Mouse (Mus musculus) adipocyte (in vitro differentiated cells): ENCODE measurements at regions not wholly inside any gene's neighbourhood (a gene's known extent, or its start where the extent isn't known, plus 50 kb on each side); places are given as distances from the start of the nearest gene placed in this dataset.
A peak's percentile ranks its signal among the peaks of the same experiment; 100 is the strongest.

Source experiments
- DNase-seq: peaks from one replicate; pipeline ENCODE4 v3.0.0-alpha.2; 2016; ENCODE audit warnings: low spot score

DNA sequence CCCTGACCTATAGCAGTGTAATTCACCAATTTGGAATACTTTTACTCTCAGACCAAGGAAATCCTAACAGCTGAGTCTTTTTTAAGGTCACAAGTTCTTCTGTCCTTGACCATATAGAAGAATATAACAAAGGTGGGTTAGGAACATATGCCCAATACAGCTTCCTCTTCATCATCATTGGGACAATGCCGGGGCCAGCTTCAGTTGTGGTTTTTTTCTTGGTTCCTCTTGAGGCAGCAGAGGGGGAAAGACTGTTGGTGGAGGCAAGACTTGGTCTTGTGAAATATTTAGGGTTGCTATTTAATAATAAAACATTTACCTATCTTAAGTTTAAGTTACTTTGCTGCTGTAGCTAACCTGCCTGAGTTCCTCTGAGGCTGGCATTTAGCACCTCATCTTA is 144.8 kb upstream of the Htr1f start:
- no peak for DNase-seq

DNA sequence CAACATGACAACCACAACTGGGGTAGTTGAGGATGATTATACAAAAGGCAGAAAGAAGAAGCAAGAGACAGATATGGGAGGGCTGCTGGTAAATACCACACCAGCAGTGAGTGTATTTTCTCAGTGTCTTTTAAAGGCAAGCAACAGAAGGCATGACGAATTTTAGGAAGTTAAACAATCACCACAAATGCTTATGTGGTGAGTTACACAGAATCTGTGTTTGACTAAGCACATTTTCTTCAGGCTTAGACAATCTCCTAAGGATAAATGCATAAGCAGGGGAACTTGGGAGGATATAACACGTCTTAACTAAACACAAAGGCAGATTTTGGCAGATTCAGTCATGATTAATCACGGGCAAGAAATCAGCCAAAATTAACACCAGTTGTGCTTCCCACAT is 141.8 kb upstream of the Htr1f start:
- DNase-seq = no peak

DNA sequence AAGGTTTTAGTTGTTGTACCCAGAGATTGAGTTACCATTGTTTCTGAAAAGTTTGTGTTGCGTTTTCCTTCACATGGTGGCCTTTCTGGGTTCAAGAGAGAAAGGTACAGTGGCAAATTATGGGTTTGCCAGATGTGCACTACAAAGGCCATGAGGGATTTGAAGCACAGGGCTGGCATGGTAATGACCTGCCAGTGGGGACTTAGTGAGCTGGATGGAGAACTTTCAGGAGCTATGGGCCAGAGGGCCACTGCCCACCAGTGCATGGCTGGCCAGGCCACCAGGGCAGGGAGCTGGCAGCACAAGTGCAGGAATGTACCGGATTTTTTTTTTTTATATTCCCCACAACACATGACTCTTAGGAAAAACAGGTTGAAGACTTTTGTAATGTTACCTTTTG is 128.8 kb upstream of the Htr1f start:
- no peak for DNase-seq

DNA sequence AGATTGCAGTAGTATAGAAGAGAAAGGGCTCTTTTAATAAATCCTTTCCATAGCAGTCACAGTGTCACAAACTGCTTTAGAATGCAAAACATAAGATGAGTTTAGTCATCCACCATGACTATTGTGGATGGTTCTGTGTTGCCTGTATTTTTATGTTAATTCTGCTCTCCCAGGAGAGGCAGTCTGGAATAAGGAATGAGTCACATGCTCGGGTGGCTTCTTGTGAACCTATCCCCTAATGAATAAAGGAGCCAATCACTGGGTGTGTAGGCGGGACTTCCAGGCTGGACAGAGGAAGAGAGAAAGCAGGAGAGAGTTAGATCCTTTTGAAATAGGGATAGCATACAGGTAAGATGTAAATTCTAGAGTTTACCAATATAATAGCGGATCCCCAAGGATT is 128.3 kb upstream of the Htr1f start:
- no peak for DNase-seq

DNA sequence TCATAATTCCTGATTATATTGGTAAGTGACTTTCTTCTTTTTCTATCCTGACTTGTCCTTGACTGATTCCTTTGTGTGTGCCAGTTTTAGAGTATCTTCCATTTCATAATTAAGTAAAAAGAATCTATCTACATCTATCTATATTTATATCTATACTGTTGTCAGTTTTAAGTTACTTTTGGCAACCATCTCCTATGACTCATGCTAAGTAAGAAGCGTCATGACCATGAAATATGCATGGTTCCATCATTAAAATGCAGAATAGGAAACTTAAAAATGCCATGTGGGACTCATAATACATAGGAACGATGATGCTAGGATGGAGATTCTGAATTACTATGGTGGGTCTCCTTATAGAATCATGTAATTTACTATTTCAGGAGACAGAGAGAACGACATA is 113.8 kb upstream of the Htr1f start:
- DNase-seq = no peak

DNA sequence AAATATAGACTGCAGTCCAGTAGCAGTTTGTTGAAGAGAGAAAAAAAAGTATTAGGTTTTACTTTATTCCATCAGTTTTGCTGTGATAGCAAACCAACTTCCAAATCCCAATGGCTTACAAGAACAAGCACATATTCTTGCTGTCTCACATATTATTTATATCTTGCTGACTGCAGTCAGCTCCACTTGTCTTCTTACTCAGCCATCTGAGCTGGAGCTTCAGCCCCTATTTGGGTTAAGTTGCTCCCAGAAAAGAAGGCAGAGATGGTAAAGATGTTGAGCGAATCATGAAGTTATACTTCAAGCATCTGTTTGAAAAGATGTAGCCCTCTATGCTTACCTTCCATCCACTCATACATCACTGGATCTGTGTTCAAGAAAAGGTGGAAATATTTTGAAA is 106.7 kb upstream of the Htr1f start:
- no peak for DNase-seq

DNA sequence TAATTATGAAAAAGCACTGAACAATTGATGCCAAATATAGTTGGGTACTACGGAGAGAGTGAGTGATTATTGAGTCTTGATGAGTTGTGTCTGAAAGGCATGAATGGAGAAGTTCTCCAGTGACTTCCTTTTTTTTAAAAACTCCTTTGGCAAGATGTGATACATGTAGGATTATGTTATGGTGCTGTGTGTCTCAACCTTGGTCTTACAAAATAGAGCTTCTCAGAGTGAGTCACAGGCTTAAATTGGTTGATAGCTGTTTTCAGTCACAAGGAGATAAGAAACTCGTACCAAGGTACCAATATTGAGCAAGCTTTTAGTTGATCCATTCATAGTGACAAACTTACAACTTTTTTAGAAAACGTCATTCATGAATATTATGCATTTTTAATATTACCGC is 95.7 kb upstream of the Htr1f start:
- no peak for DNase-seq

DNA sequence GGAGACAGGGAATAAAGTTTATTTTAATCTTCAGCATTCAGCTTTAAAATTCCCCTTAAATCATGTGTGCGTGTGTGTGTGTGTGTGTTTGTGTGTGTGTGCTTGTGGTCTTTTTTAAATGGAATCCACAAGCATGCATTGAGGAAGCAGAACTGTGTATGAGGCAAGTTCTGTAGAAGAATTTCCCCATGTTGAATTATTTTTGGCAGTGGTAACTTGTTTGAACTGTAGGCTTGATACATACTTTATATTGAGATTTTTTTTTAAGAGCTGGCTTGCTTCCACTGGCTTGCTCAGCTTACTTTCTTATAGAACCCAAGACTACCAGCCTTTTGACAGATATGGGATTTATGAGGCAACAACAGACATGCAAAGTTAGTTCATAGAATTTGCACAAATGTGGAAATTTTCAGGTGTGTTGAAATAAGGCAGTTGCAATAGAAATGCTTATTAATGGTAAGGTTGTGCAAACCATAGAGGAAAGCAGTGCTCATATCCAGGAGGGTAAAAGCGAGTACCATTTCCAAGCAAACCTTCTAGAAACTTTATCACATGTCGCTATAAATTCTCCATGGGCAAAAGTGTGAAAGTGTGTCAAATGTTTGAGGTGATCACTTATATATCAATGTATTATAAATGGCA is 91.7 kb upstream of the Htr1f start:
- peak; percentile 10 for DNase-seq

DNA sequence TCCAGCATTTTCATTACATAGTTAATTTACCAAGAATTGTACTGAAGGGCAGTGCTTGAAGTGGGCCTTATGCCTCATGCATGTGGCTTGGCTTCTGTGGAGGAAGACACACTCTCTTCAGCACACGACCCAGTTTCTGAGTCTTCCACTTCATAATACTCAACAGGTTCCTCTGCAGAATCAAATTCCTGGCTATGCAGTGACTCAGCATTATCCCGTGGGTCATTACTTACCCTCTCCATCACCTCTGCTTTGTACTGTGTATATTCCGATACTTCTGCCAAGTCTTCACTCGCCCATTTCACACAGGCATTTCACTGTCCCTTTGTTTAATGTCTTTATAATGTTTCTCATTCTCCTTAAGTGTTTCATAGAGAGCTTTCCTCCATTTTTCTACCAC is 90.1 kb upstream of the Htr1f start:
- DNase-seq = no peak

DNA sequence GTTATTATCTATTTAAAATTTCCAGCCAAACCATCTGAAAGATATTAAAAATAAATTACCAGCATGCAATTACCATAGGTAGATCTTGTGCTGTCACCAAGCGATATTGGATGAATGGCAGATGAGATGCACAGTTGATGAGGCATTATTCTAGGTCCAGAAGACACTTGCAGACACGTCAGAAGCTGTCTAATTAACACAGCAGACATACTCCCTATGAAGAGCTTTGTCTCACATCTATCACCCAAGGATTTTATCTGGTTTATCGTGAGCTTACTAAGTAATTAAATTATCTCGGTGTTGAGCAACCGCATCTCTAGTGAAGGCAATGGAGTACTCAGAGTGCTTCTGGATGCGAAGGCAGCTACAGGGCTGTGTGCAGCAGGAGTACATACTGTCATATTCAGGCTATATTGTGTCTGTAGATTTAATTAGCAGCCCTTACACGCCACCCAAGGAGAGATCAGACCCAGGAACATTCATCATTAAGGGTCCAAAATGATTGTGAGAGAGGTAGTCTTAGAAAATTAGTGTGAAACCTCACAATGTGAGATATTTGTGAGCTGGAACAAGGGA is 86.0 kb upstream of the Htr1f start:
- DNase-seq = no peak

DNA sequence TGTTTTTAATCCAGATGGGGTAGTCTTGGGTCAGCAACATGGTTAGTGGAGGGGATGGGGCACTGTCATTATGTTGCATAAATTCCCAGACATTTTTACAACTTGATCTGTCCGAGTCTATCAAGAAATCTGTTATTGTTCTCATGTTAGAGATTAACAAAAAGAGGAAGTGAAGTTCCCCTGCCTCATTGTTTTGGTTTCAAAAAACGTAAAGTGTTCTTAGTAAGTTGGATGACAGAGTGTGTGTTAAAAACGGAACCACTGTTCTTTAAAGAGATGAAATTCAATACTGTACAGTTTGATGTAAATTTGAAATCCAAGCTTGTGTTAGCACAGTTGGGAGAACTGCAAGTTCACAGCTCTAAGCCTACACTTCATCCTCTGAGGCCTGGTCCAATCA is 68.9 kb upstream of the Htr1f start:
- DNase-seq = no peak

DNA sequence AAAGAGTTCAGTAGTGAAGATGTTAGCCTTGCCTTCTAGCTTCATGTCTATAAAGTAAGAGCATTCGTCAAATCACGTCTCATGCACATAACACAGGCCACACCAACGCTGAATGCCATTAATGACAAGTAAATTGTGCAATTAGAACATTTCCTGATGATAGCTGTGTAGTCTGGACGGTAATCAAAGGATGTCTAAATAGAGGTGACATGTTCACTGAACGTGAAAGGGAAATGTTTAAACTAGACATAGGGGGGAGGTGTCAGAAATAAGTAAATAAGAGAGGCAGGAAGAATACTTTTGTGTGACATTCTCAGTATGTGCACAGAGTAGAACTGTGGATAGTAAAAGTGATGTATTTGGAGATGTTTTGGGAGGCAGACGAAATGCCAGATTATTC is 61.5 kb upstream of the Htr1f start:
- no peak for DNase-seq

DNA sequence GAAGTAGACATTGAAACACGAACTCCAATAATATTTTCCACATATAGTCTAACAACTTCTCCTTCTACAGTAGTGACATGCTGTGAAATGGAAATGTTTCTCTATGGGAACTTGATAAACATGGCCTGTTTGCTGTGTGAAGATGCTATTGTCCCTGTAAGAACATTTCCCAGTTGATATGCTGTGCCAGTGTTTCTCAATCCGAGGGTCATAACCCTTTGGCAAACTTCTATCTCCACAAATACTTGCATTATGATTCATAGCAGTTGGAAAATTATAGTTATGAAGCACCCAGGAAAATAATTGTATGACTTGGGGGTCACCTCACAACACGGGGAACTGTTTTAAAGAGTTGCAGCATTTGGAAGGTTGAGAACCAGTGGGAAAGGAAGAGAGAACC is 57.1 kb upstream of the Htr1f start:
- no peak for DNase-seq

DNA sequence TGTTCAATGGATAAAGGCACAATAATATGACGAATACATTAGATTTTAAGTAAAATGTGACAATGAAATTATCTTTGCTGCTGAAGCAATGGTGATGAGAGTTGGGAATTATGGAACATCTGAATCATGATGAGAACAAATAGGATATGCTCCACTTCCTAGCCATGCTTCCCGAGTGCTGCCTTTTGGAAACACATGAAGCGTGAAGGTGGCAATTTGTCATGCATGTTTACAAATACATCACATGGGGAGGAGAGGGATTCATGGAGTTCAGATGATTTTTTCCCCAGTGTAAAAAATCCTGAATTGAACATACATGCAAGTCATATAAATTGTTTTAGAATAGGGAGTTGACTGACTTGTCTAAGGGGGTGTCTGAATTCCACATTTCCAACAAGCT is 54.6 kb upstream of the Htr1f start:
- no peak for DNase-seq

DNA sequence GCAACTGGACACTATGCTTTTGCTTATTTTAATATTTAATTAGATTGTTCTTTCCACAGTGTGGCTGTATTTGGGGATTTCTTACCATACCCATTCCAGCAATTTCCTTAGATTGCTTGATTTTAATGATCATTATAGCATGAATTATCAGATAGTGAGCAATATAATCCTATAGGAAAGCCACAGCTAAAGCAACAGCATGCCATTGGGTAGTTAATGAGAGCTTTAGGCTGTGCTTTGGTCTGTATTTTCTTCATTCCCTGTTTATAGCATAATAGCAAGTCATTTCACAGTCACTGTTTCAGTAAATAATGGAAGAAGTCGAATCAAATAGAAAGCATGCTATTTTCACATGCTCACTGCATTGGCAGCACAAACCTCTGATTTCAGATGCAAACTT is 49.9 kb upstream of the Htr1f start:
- no peak for DNase-seq
